Mouse (Mus musculus): ENCODE data around the gene Cd9.

DNA sequence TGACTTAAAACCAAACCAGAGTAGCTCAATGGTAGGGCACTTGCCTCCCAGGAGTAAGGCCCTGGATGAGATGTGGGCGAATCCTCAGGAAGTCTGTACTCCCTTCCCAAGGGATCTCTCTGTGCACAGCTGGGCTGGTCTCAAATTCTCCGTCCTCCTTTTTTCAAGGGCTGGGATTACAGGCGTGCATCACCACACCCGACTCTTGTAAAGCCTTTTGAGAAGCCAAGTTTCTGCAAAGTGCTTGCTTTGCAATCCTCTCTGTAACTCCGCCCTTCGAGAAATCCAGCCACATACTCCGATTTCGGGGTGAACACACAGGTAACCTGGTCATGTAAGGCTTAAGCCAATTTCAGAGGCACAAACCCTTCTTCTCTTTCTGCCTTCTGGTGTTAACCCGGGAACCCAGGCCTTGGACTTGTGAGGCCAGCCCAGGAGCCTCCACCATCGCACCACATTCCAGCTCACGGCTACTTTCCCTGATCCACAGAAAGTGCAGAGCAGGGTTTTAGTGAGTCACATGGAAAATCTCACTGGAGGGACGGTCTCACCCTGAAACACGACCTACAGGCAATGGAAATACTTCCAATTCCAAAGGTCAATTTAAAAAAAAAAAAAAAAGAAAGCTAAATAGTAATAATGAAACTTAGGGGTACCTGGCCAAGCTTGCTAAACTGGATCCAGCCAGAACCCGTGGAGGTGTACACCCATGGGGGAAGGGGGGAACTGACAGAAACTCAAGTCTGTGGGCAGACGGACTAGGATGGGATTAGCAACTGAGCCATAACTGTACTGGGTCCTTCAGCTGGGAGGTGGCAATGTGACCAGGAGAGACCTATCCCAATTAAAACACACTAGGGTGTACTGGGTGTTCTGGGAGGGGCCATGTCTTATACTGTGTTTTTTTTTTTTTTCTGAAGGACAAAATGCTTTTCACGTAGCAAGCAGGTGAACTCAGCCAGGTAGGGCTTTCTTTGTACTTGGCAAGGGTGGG lies 16.2 kb downstream of the Cd9 start:
- TF ChIP-seq POLR2A (IDR thresholded peaks at IDR 0.05; ENCODE audit: low read depth, low read length) (no peak), CTCF (conservative IDR thresholded peaks at IDR 0.05; ENCODE audit: insufficient read depth, insufficient read length, low read depth, low read length) (no peak)
